Mouse (Mus musculus) MEL (cell line): ENCODE measurements around the gene Gtf2h2.

Source experiments
- ETS1 ChIP-seq: IDR thresholded peaks from 2 replicates; pipeline ENCODE4 v1.6.1; 2012; ENCODE audit warnings: low read depth, mild to moderate bottlenecking, inconsistent platforms, low read length, improper control_type of control experiment, moderate library complexity
- GATA1 ChIP-seq: IDR thresholded peaks from 2 replicates; pipeline ENCODE4 v1.6.1; 2011; ENCODE audit warnings: low read depth, low read length, improper control_type of control experiment
- RCOR1 ChIP-seq: IDR thresholded peaks from 2 replicates; pipeline ENCODE4 v1.6.1; 2012; ENCODE audit warnings: low read depth, mild to moderate bottlenecking, inconsistent platforms, low read length, improper control_type of control experiment

DNA sequence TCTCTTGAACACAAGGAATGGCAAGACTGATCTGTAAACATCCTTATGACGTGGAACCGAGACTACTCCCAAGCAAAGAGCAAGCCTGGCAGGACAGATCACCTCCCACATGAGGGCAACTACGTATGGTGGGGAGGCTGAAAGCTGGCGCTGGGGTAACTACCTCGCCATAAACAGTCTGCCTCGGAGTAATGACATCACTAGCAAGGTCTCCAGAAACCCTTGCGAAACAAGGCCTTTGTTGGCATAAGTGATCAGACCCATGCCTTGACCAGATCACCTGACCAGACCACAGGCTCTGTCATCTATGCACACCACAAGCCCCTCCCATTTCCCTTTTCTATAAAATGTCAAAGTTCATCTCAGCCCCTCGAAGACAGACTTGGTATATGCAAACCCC, 934 bp upstream of the Gtf2h2 start:
- no peak for TF ChIP-seq GATA1
- no peak for TF ChIP-seq ETS1
- no peak for TF ChIP-seq RCOR1
